Mouse (Mus musculus) embryonic fibroblast, embryonic 13.5 days (primary cell): ENCODE measurements around the gene Ttc28.

Source experiments
- CTCF ChIP-seq: IDR thresholded peaks from 2 replicates; pipeline ENCODE4 v1.5.1; 2011; ENCODE audit warnings: mild to moderate bottlenecking, control low read depth, low read length, moderate library complexity, borderline replicate concordance; ENCODE audit not compliant: insufficient read depth
- POLR2A ChIP-seq: IDR thresholded peaks from 2 replicates; pipeline ENCODE4 v1.6.1; 2011; ENCODE audit warnings: low read depth, mild to moderate bottlenecking, control low read depth, low read length, moderate library complexity

GRCm38 (mm10) chr5:111235131-111235530, 355.5 kb downstream of the Ttc28 start:
- no peak for TF ChIP-seq POLR2A
- TF ChIP-seq CTCF, result no peak
